Mouse (Mus musculus) left cerebral cortex, adult 2 months (tissue): Measurements from ENCODE around the gene Wdr62. TPM values are rescaled to one million over a fixed set of nuclear protein-coding genes. Genes with fewer than 3 reads are reported as not detected.

Experiments used
- DNase-seq, 2 experiments: peaks; one replicate each; pipeline ENCODE4 v3.0.0; 2021 to 2022; ENCODE audit warnings: low spot score in 2 of 2, mixed read lengths in 1 of 2; ENCODE audit errors: extremely low spot score in 1 of 2
- H3K27ac ChIP-seq: fragments of 200-600 bp; 2 replicates; pipeline ENCODE4 v1.8.1; 2022
- H3K4me3 ChIP-seq: fragments of 200-600 bp; 2 replicates; pipeline ENCODE4 v1.8.1; 2022
- CTCF ChIP-seq: fragments of 200-600 bp; IDR thresholded peaks from 2 replicates; pipeline ENCODE4 v1.8.1; 2022; ENCODE audit warnings: antibody characterized with exemption, mild to moderate bottlenecking, moderate library complexity
- intact Hi-C: fragments of 180-260 bp; cut with DNase I; formaldehyde crosslinking; loops from one replicate; pipeline ENCODE4 v1.15.1; 2025
- total RNA-seq, 2 experiments: library from RNA; stranded (reverse); gene quantifications; 2 replicates each; pipeline ENCODE4 v1.2.3; 2021

Gene Wdr62
- total RNA-seq, 2 experiments from 2014 or later: 1.0 to 1.6 TPM

DNA sequence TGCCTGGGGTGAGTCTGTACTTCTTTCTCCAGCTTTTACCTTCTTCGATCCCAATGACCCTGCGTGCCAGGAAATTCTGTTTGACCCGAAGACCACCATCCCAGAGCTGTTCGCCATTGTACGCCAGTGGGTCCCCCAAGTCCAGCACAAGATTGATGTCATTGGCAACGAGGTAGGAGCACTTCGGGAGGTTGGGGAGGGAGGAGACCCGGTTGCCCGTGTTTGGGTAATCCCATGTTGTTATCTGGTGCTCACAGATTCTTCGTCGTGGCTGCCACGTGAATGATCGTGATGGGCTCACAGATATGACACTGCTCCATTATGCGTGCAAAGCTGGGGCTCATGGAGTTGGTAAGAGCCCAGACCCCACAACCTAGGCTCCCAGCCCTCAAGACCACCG, 16.6 kb upstream of the Wdr62 start:
- no peak for DNase-seq
- TF ChIP-seq CTCF: no peak
- Histone ChIP-seq H3K27ac (no peak overlapping the region), H3K4me3 (no peak overlapping the region)
- intact Hi-C loops: no loop called here

DNA sequence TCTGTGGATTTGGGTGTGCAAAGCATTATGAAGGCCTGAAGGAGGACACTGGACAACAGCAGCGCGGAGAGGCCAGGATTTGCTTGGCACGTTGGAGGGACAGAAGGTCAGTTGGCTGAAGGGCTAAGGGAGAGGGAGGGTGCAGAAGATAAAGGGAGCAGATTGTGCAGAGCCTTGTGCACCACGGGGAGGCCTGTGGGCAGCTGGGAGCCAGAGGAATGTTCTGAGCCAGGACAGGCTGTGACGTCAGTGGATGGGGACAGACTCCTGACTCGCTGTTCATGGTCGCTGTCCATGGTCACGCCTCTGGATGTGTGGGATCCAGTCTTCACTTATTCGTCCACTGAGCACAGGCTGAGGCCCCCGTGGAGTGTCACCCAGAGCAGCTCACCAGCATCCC, 14.9 kb upstream of the Wdr62 start:
- DNase-seq: peak in 1 of 2 experiments; percentile 43
- no peak for TF ChIP-seq CTCF
- intact Hi-C loops: no loop called here
- H3K4me3 ChIP-seq: no peak overlapping the region; the same call in 1 of the 2 replicates
- H3K27ac ChIP-seq: no peak overlapping the region

DNA sequence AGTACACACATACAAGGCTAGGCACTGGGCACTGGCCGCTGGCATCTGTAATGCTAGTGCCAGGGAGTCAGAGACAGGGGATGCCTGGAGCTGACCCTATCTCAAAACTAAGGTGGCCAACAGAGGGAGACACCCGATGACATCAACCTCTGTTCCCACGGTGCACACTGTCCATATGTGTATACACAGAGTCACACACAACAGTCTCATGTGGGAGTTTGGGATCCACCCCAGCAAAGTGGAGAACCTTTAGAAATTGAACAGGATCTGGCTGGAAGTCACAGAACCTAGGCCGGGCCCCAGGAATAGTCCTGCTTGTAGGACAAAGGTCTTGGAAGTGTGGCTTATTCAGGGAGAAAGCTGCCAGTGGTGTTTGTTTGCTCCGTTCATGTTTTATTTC, 14.1 kb upstream of the Wdr62 start:
- Histone ChIP-seq H3K27ac (peak overlapping the region; percentile 72), H3K4me3 (peak overlapping the region; percentile 27)
- TF ChIP-seq CTCF: no peak
- intact Hi-C loops: no loop called here
- no peak for DNase-seq

DNA sequence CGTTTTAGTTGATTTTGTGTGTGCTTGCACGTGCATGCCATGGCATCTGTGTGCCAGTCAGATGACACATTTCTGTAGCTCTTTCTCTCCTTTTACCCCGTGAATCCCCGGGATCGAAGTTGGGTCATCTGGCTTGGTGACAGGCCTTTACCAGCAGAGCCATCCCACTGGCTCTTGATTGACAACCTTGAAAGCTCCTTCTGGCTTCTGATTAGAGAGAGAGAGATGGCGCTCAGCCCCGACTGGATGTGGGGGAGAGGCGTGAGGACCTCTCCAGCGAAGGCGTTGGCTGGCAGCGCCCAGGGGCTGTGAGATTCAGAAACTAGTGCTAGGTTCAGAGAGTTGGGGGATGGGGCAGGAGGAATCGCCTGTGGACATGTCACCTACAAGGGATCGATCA, 13.6 kb upstream of the Wdr62 start:
- H3K4me3 ChIP-seq: peak overlapping the region; percentile 27
- intact Hi-C loops: no loop called here

DNA sequence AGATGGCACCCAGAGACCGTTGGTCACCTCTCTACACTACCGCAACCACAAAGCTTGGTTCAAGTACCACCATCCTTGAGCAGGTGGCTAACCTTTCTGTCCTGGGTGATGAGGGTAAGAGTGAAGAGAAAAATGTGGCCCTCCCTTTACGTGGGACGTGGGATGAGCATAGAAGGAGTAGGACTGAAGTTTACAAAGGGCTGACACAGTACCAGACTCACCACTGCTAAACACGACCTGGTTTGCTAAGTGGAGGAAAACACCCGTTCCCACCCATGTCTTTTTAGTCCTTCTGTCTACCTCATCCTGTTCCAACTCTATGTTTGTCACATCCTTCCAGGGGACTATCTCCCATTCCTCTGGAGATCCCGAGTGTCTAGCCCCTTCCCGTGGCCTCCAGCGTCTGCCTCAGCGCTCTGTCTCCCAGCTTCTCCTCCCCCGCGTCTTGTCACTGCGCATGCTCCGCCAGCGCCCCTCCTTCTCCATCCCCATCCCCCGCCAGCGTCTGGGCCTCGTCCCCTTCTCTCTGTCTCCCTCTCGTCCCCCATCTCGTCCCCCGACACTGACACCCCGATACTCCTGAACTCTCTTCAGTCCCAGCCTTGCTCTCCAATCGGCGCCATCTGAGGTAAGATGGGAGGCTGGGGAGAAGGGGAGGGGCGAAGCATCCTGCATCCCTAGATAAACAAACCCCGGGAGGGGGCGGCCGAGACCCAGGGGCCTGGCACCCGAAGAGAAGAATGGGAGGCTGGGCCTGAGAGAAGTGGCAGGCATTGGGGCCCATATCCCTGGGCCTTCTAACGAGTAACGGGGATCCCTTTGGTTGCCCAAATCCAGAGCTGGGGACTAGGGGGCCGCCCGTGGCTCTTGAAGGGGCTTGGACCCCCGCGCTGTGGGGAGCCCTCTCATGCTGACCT, 11.3 kb upstream of the Wdr62 start, which contains the start of gene Clip3:
Gene Clip3 (plus strand): TSS at position 514 of the 917 bp plus-strand sequence.
- DNase-seq: peak; percentile 88 to 94
- TF ChIP-seq CTCF: no peak; the same call in 1 of the 2 replicates
- Histone ChIP-seq H3K27ac (peak within 1 kb of the TSS; percentile 98), H3K4me3 (peak within 1 kb of the TSS; percentile 74)
- intact Hi-C loops: no loop called here

More for the DNA sequence above, 13.6 kb upstream of the Wdr62 start:
- peak overlapping the region; percentile 72; the same call in 1 of the 2 replicates for H3K27ac ChIP-seq
- DNase-seq: peak in 1 of 2 experiments; percentile 25
- TF ChIP-seq CTCF: no peak

DNA sequence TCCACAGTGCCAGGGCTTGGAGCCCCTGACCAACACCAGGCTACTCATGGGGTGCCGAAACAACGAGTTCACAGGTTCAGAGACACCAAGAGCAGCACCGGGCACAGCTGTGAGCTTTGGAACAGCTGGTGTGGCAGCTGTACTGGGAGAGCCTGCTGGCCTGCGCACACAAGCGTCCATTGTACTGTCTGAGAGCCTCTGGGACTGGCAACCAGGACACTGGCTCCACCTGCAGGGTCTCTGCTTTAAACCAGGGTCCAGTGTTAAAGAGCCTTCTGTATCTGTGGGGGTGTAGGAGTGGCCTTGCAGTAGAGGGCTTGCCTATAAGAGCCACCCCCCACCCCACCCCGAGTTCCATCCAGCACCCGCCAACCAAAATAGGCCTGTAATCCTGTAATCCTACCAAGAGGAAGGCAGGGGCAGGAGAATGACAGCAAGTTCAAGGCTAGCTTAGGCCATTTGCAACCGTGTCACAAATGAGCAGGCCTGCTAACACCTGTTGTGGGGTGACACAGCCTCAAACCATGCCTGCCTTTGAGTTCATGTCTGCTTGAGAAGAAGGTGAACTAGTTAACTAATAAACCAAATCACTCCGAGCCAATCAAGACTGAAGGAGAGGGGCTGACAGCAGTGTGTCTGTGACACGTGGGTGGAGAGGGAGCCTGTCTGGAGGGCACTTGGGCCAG, 9.6 kb upstream of the Wdr62 start:
- TF ChIP-seq CTCF: peak; percentile 9
- Histone ChIP-seq H3K27ac (no peak overlapping the region), H3K4me3 (no peak overlapping the region)
- intact Hi-C loops: no loop called here
- DNase-seq: no peak

DNA sequence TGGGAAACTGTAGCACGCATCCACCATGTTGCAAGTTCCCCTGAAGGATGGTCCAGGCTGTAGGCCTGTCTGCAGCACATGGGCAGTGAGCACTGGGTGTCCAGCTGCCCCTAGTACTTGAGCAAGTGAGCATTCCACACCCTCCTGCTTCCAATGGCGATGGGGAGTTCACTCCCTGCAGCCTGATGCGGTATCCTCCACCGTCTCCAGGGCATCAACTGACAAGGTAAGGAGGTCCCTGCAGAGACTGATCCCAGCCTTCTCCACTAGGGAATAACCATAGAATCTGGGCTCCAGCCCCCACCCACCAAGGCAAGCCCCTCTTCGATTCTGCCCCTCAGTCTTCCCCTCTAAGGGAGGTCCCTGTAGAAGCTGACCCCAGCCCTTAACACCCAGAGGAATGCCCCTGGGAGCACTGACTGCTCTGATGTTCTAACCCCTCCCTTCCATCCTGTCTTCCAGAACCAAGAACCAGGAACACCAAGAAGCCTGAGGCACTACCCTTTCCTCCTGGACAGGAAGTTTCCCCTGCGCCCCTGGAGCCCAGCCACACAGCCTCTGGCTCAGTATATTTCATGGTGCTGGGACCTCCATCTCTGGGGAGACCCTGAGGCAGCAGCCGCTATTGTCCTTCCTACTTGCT, 9.0 kb upstream of the Wdr62 start:
- intact Hi-C loops: no loop called here
- H3K27ac ChIP-seq: no peak overlapping the region
- TF ChIP-seq CTCF: no peak
- no peak for DNase-seq
- no peak overlapping the region for H3K4me3 ChIP-seq

DNA sequence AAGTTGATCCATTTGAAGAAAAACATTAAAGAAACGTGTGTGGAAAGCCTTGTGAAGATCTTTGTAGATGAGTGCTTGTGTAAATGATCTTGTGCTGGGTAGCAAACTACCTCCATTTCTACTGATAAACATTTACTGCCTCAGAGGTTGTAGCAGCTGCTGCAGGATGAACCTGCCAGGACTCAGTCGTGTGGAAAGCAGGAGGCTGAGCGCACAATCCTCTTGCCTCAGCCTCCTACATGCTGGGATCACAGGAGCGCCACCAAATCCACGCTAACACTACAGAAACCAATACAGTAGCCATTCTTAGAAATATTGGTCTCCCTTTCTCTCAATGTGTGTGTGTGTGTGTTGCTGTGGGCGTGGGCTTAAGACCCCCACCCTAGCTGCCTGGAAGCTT, 7.8 kb upstream of the Wdr62 start:
- Histone ChIP-seq H3K27ac (no peak overlapping the region), H3K4me3 (no peak overlapping the region)
- DNase-seq: no peak
- intact Hi-C loops: no loop called here
- no peak for TF ChIP-seq CTCF

DNA sequence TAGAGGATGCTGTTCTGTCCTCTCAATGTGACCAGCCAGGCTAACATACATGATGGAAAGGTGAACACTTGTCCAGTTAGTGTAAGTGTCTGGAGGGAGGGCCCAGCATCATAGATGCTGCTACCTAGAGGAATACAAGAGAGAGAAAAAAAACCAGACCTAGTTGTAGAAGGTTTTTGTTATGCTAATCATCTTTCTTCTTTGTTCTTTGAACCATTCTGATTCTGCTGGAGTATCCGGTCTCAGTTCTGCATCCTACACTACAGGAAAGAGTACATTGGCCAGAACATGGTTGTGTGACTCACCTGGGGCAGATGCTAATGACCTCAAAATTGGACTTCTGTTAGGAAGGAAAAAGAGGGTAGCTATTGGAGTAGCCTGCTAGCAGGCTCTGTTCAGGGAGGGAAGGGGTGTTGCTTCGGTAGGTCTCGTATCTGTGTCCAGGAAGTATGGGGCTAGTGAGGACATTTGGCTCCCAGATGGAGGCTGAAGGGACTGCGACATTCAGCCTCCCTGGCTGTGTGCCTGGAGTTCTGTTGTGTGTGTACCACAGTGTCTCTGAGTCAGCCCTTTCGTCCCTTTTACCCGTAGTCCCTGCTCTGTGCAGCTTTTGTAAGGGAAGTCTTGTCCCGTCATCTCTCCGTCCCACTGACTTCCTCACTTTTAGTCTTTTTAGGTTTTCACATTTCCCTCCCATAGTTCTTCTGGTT, 6.6 kb upstream of the Wdr62 start:
- no peak overlapping the region for H3K27ac ChIP-seq
- H3K4me3 ChIP-seq: no peak overlapping the region
- intact Hi-C loops: no loop called here
- TF ChIP-seq CTCF: no peak
- no peak for DNase-seq

DNA sequence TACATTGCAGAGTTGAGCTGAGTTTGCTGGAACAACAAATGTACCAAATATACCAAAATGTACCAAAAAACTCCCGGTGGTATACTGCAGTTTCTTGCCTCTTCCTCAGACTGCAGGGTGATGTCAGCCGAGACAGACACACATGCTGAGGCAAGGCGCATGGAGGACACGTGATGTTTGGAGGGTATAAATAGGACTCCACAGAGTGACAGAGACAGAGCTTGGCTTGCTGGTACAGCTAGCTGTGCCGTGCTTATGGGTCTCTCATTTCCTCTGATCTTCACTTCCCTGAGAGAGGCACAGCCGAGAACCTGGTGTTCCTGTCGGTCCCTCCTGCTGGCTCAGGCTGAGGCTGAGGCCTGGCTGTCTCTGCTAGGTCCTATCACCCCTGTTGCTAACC, 2.5 kb upstream of the Wdr62 start:
- Histone ChIP-seq H3K27ac (0 out of 2 replicates have a peak overlapping the region, but pooled peaks have one; percentile 8), H3K4me3 (no peak overlapping the region)
- no peak for TF ChIP-seq CTCF
- intact Hi-C loops: loop anchor here (5.0 kb wide), 1 partner anchor 50 kb away; the partner anchor contains the start of genes Polr2i and Tbcb
- DNase-seq: no peak

DNA sequence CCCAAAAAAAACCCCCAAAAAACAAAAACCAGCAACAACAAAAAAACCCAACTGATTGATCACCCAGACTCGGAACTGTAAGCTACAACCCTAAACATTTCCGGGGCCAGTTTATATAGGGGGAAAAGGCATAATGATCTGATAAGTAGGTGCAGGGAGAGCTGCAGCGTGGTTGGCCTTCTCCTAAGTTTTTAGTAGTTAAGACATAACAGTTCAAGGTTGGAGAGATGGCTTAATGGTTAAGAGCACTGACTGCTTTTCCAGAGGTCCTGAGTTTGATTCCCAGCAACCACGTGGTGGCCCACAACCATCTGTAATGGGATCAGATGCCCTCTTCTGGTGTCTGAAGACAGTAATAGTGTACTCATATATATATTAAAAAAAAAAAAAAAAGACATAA, 1.3 kb upstream of the Wdr62 start:
- no peak for TF ChIP-seq CTCF
- H3K27ac ChIP-seq: no peak overlapping the region; the same call in 1 of the 2 replicates
- intact Hi-C loops: loop anchor here (5.0 kb wide), 1 partner anchor 49 kb away; the partner anchor contains the start of genes Polr2i and Tbcb

More for the DNA sequence above, 1.3 kb upstream of the Wdr62 start:
- DNase-seq: no peak
- H3K4me3 ChIP-seq: no peak overlapping the region
